8 mouse cellular contexts compared by ENCODE assay signal in the genomic region with DNA sequence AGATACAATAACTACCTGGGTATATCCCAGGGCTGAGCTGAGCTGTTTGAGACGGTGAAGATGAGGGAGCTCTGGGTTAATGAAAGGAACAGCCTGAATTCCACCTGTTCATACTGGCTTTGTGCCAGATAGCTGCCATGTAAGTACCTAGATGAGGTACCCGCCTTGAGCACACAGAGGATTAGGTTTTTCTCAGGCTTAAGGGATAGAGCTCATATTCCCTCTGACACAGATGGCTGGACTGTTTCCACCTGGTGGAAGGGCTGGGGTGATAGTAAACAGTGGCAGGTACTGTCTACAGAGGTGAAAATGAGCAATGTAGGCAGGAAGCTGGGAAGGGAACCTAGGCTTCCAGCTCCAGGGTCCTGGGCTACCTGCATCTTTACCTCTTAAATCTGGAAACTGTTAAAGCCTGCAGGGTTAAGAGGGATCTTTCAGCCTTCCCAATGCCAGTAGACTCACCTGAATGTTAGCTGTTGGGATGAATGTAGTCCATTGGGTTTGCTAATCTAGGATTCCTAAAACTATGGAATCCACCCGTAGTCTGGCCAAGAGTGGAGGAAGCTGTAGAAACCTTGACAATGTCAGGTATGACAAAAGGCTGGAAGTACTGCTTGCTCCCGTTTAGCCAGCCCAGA. TPM values are rescaled to one million over a fixed set of nuclear protein-coding genes. Genes with fewer than 3 reads are reported as not detected.
A peak's percentile ranks its signal among the peaks of the same experiment; 100 is the strongest.
DNase-seq lines count a peak whose midpoint lies in the region; ATAC-seq lines count a peak whose summit lies in the region.

No protein-coding gene starts in this region.

- DNase-seq in adrenal gland, postnatal 10 days: peak; percentile 16
- no peak for DNase-seq in adrenal gland, adult 18-20 months (ENCODE audit: low spot score in 2 of 2)
- DNase-seq in 3134 (ENCODE audit: extremely low read depth, insufficient read length, low spot score): peak; percentile 38
- no peak for DNase-seq in embryonic facial prominence, embryonic 10.5 days (ENCODE audit: low spot score)
- DNase-seq in intestine, embryonic 14.5 days (ENCODE audit: low spot score): peak; percentile 57
- DNase-seq in layer of hippocampus, postnatal 25 days (ENCODE audit: extremely low spot score in 1 of 2, low spot score in 1 of 2): no peak
- no peak for DNase-seq in thymus, postnatal 4 days

- H3K27me3 ChIP-seq in embryonic facial prominence, embryonic 10.5 days (replicated peaks; ENCODE audit: low read depth, poor library complexity, severe bottlenecking): no peaks in the 10 kb centered on the region
- no peaks in the 10 kb centered on the region for H3K27me3 ChIP-seq in intestine, embryonic 14.5 days (replicated peaks; ENCODE audit: control insufficient read depth, insufficient read depth, low read length)
- no peaks in the 10 kb centered on the region for H3K27me3 ChIP-seq in midbrain, embryonic 16.5 days (ENCODE audit: control insufficient read depth, insufficient read depth, low read depth, low read length)

- peak overlapping the region; percentile 100 for H3K4me3 ChIP-seq in embryonic facial prominence, embryonic 10.5 days
- peak overlapping the region; percentile 100 for H3K4me3 ChIP-seq in intestine, embryonic 14.5 days (ENCODE audit: low read depth, low read length)
- H3K4me3 ChIP-seq in midbrain, embryonic 16.5 days (ENCODE audit: low read depth, low read length): no peak overlapping the region

- peak overlapping the region; percentile 100; the same call in 1 of the 2 replicates for H3K9ac ChIP-seq in intestine, embryonic 14.5 days (ENCODE audit: low read length)
- peak overlapping the region; percentile 11; the same call in 1 of the 2 replicates for H3K9ac ChIP-seq in midbrain, embryonic 16.5 days (ENCODE audit: low read depth, low read length)

- H3K27ac ChIP-seq in embryonic facial prominence, embryonic 10.5 days (replicated peaks): peak overlapping the region; percentile 61; the same call in 1 of the 2 replicates
- H3K27ac ChIP-seq in intestine, embryonic 14.5 days (ENCODE audit: low read depth): peak overlapping the region; percentile 99
- H3K27ac ChIP-seq in midbrain, embryonic 16.5 days (ENCODE audit: low read length): peak overlapping the region; percentile 97

- H3K36me3 ChIP-seq in embryonic facial prominence, embryonic 10.5 days (replicated peaks): peaks cover 73% of the 10 kb centered on the region
- peaks cover 48% of the 10 kb centered on the region for H3K36me3 ChIP-seq in intestine, embryonic 14.5 days (ENCODE audit: control insufficient read depth, insufficient read depth, low read length)
- peaks cover 28% of the 10 kb centered on the region for H3K36me3 ChIP-seq in midbrain, embryonic 16.5 days (ENCODE audit: control insufficient read depth, insufficient read depth, low read length)

- H3K9me3 ChIP-seq in embryonic facial prominence, embryonic 10.5 days: no peaks in the 10 kb centered on the region
- no peaks in the 10 kb centered on the region for H3K9me3 ChIP-seq in intestine, embryonic 14.5 days (ENCODE audit: control insufficient read depth, low read length)
- no peaks in the 10 kb centered on the region for H3K9me3 ChIP-seq in midbrain, embryonic 16.5 days (replicated peaks; ENCODE audit: control insufficient read depth, low read length, poor library complexity, severe bottlenecking)

- 34% methylated on average over 4 of the region's 4 CpGs for WGBS in embryonic facial prominence, embryonic 10.5 days
- WGBS in intestine, embryonic 14.5 days: 26% methylated on average over 4 of the region's 4 CpGs
- WGBS in midbrain, embryonic 16.5 days: 19% methylated on average over 4 of the region's 4 CpGs

- peak overlapping the region; percentile 97 for H3K4me2 ChIP-seq in intestine, embryonic 14.5 days (ENCODE audit: low read length)
- peak overlapping the region; percentile 94 for H3K4me2 ChIP-seq in midbrain, embryonic 16.5 days (ENCODE audit: low read length)

- no peak for ATAC-seq in intestine, embryonic 14.5 days (replicated peaks; ENCODE audit: low FRiP score, low TSS enrichment, low read depth)
- ATAC-seq in midbrain, embryonic 16.5 days: no peak

- peaks cover 64% of the 10 kb centered on the region for H3K4me1 ChIP-seq in embryonic facial prominence, embryonic 10.5 days
- peaks cover 27% of the 10 kb centered on the region for H3K4me1 ChIP-seq in intestine, embryonic 14.5 days (replicated peaks; ENCODE audit: control insufficient read depth, insufficient read depth, low read length)
- peaks cover 35% of the 10 kb centered on the region for H3K4me1 ChIP-seq in midbrain, embryonic 16.5 days (ENCODE audit: control insufficient read depth, insufficient read depth, low read length)

RNA-seq across cellular contexts. Expression of gene Atf4, which starts 2.7 kb away (rescaled TPM):
- 100 to 1,000 TPM; 121 to 199 TPM for total RNA-seq in adrenal gland, postnatal 10 days (2021)
- total RNA-seq in adrenal gland, adult 18-20 months (2021): 100 to 1,000 TPM; 237 to 275 TPM
- 104 and 111 TPM in 2 replicates for polyA plus RNA-seq in embryonic facial prominence, embryonic 10.5 days (2016; fragmentation: Nextera tagmentation; extraction: Ambion mirVana)
- polyA plus RNA-seq in intestine, embryonic 14.5 days (2014; fragmentation: Nextera tagmentation; extraction: Ambion mirVana): 125 and 136 TPM in 2 replicates
- polyA plus RNA-seq in midbrain, embryonic 16.5 days (2015; fragmentation: Nextera tagmentation; extraction: Ambion mirVana): 125 and 131 TPM in 2 replicates
- 10 to 100 TPM; 91.2 to 93.1 TPM for total RNA-seq in layer of hippocampus, postnatal 25 days (2021)

RNA-seq across cellular contexts. Expression of gene Rps19bp1, which starts 6.4 kb away (rescaled TPM):
- 10 to 100 TPM; 33.0 to 37.6 TPM for total RNA-seq in adrenal gland, postnatal 10 days (2021)
- total RNA-seq in adrenal gland, adult 18-20 months (2021): 10 to 100 TPM; 42.6 to 48.1 TPM
- polyA plus RNA-seq in embryonic facial prominence, embryonic 10.5 days (2016; fragmentation: Nextera tagmentation; extraction: Ambion mirVana): 68.1 and 73.2 TPM in 2 replicates
- 67.2 and 69.6 TPM in 2 replicates for polyA plus RNA-seq in intestine, embryonic 14.5 days (2014; fragmentation: Nextera tagmentation; extraction: Ambion mirVana)
- polyA plus RNA-seq in midbrain, embryonic 16.5 days (2015; fragmentation: Nextera tagmentation; extraction: Ambion mirVana): 74.9 and 79.6 TPM in 2 replicates
- 10 to 100 TPM; 30.8 to 35.6 TPM for total RNA-seq in layer of hippocampus, postnatal 25 days (2021)

RNA-seq across cellular contexts. Expression of gene AC140267.1, which starts 22.1 kb away (rescaled TPM):
- 10 to 100 TPM in 1 of 2 experiments, 1 to 10 TPM in 1; 6.9 to 19.1 TPM for total RNA-seq in adrenal gland, postnatal 10 days (2021)
- total RNA-seq in adrenal gland, adult 18-20 months (2021): 10 to 100 TPM in 1 of 2 experiments, not detected in 1; 11.6 TPM
- polyA plus RNA-seq in embryonic facial prominence, embryonic 10.5 days (2016; fragmentation: Nextera tagmentation; extraction: Ambion mirVana): not detected in 2 replicates
- not detected in 2 replicates for polyA plus RNA-seq in intestine, embryonic 14.5 days (2014; fragmentation: Nextera tagmentation; extraction: Ambion mirVana)
- polyA plus RNA-seq in midbrain, embryonic 16.5 days (2015; fragmentation: Nextera tagmentation; extraction: Ambion mirVana): 5.5 TPM in 1 of 2 replicates, not detected in the other
- 10 to 100 TPM in 1 of 2 experiments, 1 to 10 TPM in 1; 6.3 to 21.1 TPM for total RNA-seq in layer of hippocampus, postnatal 25 days (2021)

RNA-seq across cellular contexts. Expression of gene Mief1, which starts 23.9 kb away (rescaled TPM):
- total RNA-seq in adrenal gland, postnatal 10 days (2021): 10 to 100 TPM; 42.8 to 46.6 TPM
- total RNA-seq in adrenal gland, adult 18-20 months (2021): 10 to 100 TPM; 45.3 to 52.3 TPM
- polyA plus RNA-seq in embryonic facial prominence, embryonic 10.5 days (2016; fragmentation: Nextera tagmentation; extraction: Ambion mirVana): 44.4 and 44.5 TPM in 2 replicates
- 32.0 and 38.8 TPM in 2 replicates for polyA plus RNA-seq in intestine, embryonic 14.5 days (2014; fragmentation: Nextera tagmentation; extraction: Ambion mirVana)
- polyA plus RNA-seq in midbrain, embryonic 16.5 days (2015; fragmentation: Nextera tagmentation; extraction: Ambion mirVana): 35.2 and 37.4 TPM in 2 replicates
- total RNA-seq in layer of hippocampus, postnatal 25 days (2021): 10 to 100 TPM; 31.8 to 33.0 TPM

RNA-seq across cellular contexts. Expression of gene Cacna1i, which starts 29.3 kb away (rescaled TPM):
- 1 to 10 TPM in 1 of 2 experiments, under 1 TPM in 1; 0.27 to 1.1 TPM for total RNA-seq in adrenal gland, postnatal 10 days (2021)
- total RNA-seq in adrenal gland, adult 18-20 months (2021): under 1 TPM; 0.29 to 0.40 TPM
- 0.02 and 0.03 TPM in 2 replicates for polyA plus RNA-seq in embryonic facial prominence, embryonic 10.5 days (2016; fragmentation: Nextera tagmentation; extraction: Ambion mirVana)
- polyA plus RNA-seq in intestine, embryonic 14.5 days (2014; fragmentation: Nextera tagmentation; extraction: Ambion mirVana): not detected in 2 replicates
- 1.0 and 1.4 TPM in 2 replicates for polyA plus RNA-seq in midbrain, embryonic 16.5 days (2015; fragmentation: Nextera tagmentation; extraction: Ambion mirVana)
- 10 to 100 TPM; 39.7 to 43.4 TPM for total RNA-seq in layer of hippocampus, postnatal 25 days (2021)

Comparison
In these comparisons a context has a peak if more than half of its experiments do, and no peak if none do; other contexts are left out.
1. DNase-seq: peak in adrenal gland, postnatal 10 days (single experiment), 3134 (single experiment) and intestine, embryonic 14.5 days (single experiment); none in adrenal gland, adult 18-20 months (0 of 2), embryonic facial prominence, embryonic 10.5 days (single experiment), layer of hippocampus, postnatal 25 days (0 of 2) and thymus, postnatal 4 days (single experiment).
2. Peak in every context shown above with its lines, with median percentiles within 50 percentile points of each other: H3K27ac ChIP-seq.